Mouse (Mus musculus): ENCODE results near the gene Daglb.

Daglb gene

GRCm38 (mm10) chr5:143464100-143464756 lies at the start of gene Daglb:
Gene Daglb (plus strand): TSS chr5:143464584.
- peak; percentile 72 to 88 for DNase-seq (ENCODE audit: low spot score in 2 of 2)

GRCm38 (mm10) chr5:143421484-143421883 lies 42.9 kb upstream of the Daglb start:
- no peak for DNase-seq (ENCODE audit: low spot score in 2 of 2)

GRCm38 (mm10) chr5:143422990-143423389 lies 41.4 kb upstream of the Daglb start:
- DNase-seq (ENCODE audit: low spot score in 2 of 2) = no peak

- DNase-seq (ENCODE audit: low spot score in 2 of 2) = peak in 1 of 2 experiments; percentile 50
Observed at GRCm38 (mm10) chr5:143423899-143424519, 40.4 kb upstream of the Daglb start.

- peak in 1 of 2 experiments; percentile 53 for DNase-seq (ENCODE audit: low spot score in 2 of 2)
Observed at GRCm38 (mm10) chr5:143434421-143434820, 30.0 kb upstream of the Daglb start.

GRCm38 (mm10) chr5:143441298-143441697 lies 23.1 kb upstream of the Daglb start:
- DNase-seq (ENCODE audit: low spot score in 2 of 2) = no peak

GRCm38 (mm10) chr5:143441753-143442152 lies 22.6 kb upstream of the Daglb start:
- no peak for DNase-seq (ENCODE audit: low spot score in 2 of 2)

- no peak for DNase-seq (ENCODE audit: low spot score in 2 of 2)
Observed at GRCm38 (mm10) chr5:143463671-143464070, 713 bp upstream of the Daglb start.

GRCm38 (mm10) chr5:143464757-143465118 lies 354 bp downstream of the Daglb start:
- no peak for DNase-seq (ENCODE audit: low spot score in 2 of 2)

GRCm38 (mm10) chr5:143465156-143466085 lies 1.0 kb downstream of the Daglb start:
- DNase-seq (ENCODE audit: low spot score in 2 of 2) = no peak

- DNase-seq (ENCODE audit: low spot score in 2 of 2) = no peak
Observed at GRCm38 (mm10) chr5:143466891-143467669, 2.7 kb downstream of the Daglb start.

- DNase-seq (ENCODE audit: low spot score in 2 of 2) = no peak
Observed at GRCm38 (mm10) chr5:143467931-143468330, 3.5 kb downstream of the Daglb start.

GRCm38 (mm10) chr5:143469628-143470027 lies 5.2 kb downstream of the Daglb start:
- DNase-seq (ENCODE audit: low spot score in 2 of 2) = no peak

GRCm38 (mm10) chr5:143470421-143471164 lies 6.2 kb downstream of the Daglb start:
- peak in 1 of 2 experiments; percentile 68 for DNase-seq (ENCODE audit: low spot score in 2 of 2)

GRCm38 (mm10) chr5:143471165-143471546 lies 6.8 kb downstream of the Daglb start:
- no peak for DNase-seq (ENCODE audit: low spot score in 2 of 2)

- peak; percentile 59 to 81 for DNase-seq (ENCODE audit: low spot score in 2 of 2)
Observed at GRCm38 (mm10) chr5:143471953-143472618, 7.7 kb downstream of the Daglb start.

- DNase-seq (ENCODE audit: low spot score in 2 of 2) = peak in 1 of 2 experiments; percentile 46
Observed at GRCm38 (mm10) chr5:143475153-143475844, 10.9 kb downstream of the Daglb start.

- DNase-seq (ENCODE audit: low spot score in 2 of 2) = no peak
Observed at GRCm38 (mm10) chr5:143476013-143476412, 11.6 kb downstream of the Daglb start.

GRCm38 (mm10) chr5:143477901-143478300 lies 13.5 kb downstream of the Daglb start:
- DNase-seq (ENCODE audit: low spot score in 2 of 2) = no peak

GRCm38 (mm10) chr5:143484955-143485354 lies 20.6 kb downstream of the Daglb start:
- DNase-seq (ENCODE audit: low spot score in 2 of 2) = no peak
